Mouse (Mus musculus): ENCODE results near the gene Nmt1.

Nmt1 gene

GRCm38 (mm10) chr11:103049611-103050010, 21.6 kb downstream of the Nmt1 start:
- no peak for DNase-seq

- DNase-seq, result no peak
Measured at GRCm38 (mm10) chr11:103050153-103050552, 22.2 kb downstream of the Nmt1 start.

GRCm38 (mm10) chr11:103051249-103051691, 23.3 kb downstream of the Nmt1 start:
- peak in 1 of 2 experiments; percentile 23 for DNase-seq

- DNase-seq, result no peak
Measured at GRCm38 (mm10) chr11:103052078-103052477, 24.1 kb downstream of the Nmt1 start.

GRCm38 (mm10) chr11:103053191-103054076, 25.4 kb downstream of the Nmt1 start:
- no peak for DNase-seq

- peak; percentile 76 to 87 for DNase-seq
Measured at GRCm38 (mm10) chr11:103054798-103055197, 26.8 kb downstream of the Nmt1 start.

- DNase-seq, result no peak
Measured at GRCm38 (mm10) chr11:103056636-103057035, 28.6 kb downstream of the Nmt1 start.

GRCm38 (mm10) chr11:103058499-103059085, 30.6 kb downstream of the Nmt1 start:
- no peak for DNase-seq

- DNase-seq, result peak; percentile 12 to 25
Measured at GRCm38 (mm10) chr11:103066191-103067050, 38.4 kb downstream of the Nmt1 start.

- no peak for DNase-seq
Measured at GRCm38 (mm10) chr11:103067051-103067361, 39.0 kb downstream of the Nmt1 start.

- peak; percentile 12 to 29 for DNase-seq
Measured at GRCm38 (mm10) chr11:103067457-103068001, 39.5 kb downstream of the Nmt1 start.

GRCm38 (mm10) chr11:103068272-103068671, 40.3 kb downstream of the Nmt1 start:
- no peak for DNase-seq

- no peak for DNase-seq
Measured at GRCm38 (mm10) chr11:103068884-103069283, 40.9 kb downstream of the Nmt1 start.

GRCm38 (mm10) chr11:103069731-103070130, 41.7 kb downstream of the Nmt1 start:
- DNase-seq, result no peak

- no peak for DNase-seq
Measured at GRCm38 (mm10) chr11:103070322-103070880, 42.4 kb downstream of the Nmt1 start.

GRCm38 (mm10) chr11:103073671-103074070, 45.7 kb downstream of the Nmt1 start:
- no peak for DNase-seq

GRCm38 (mm10) chr11:103074121-103074650, 46.2 kb downstream of the Nmt1 start:
- no peak for DNase-seq

GRCm38 (mm10) chr11:103074796-103075323, 46.9 kb downstream of the Nmt1 start:
- DNase-seq, result no peak

- no peak for DNase-seq
Measured at GRCm38 (mm10) chr11:103076010-103076409, 48.0 kb downstream of the Nmt1 start.

GRCm38 (mm10) chr11:103076581-103076980, 48.6 kb downstream of the Nmt1 start:
- DNase-seq, result no peak

- no peak for DNase-seq
Measured at GRCm38 (mm10) chr11:103078131-103078530, 50.1 kb downstream of the Nmt1 start.
